Mouse (Mus musculus) forebrain, embryonic 16.5 days (tissue): ENCODE data around the gene Dcst1. TPM values are rescaled to one million over a fixed set of nuclear protein-coding genes. Genes with fewer than 3 reads are reported as not detected.

Experiments used
- ATAC-seq: fragments of 200-750 bp; cut with Nextera tagmentation; 2 replicates; pipeline ENCODE4 v1.8.0; 2017; ENCODE audit warnings: mild to moderate bottlenecking, moderate library complexity
- H3K27ac ChIP-seq: fragments of 300-500 bp; sonication (generic); 2 replicates; pipeline ENCODE4 v1.5.1; 2014; ENCODE audit warnings: low read length, control low read depth
- H3K27me3 ChIP-seq: fragments of 300-500 bp; sonication (generic); replicated peaks from 2 replicates; pipeline ENCODE4 v1.6.1; 2014; ENCODE audit warnings: low read length; ENCODE audit not compliant: control insufficient read depth, insufficient read depth
- H3K36me3 ChIP-seq: fragments of 300-500 bp; sonication (generic); 2 replicates; pipeline ENCODE4 v1.6.1; 2014; ENCODE audit not compliant: control insufficient read depth, insufficient read depth
- H3K4me1 ChIP-seq: fragments of 300-500 bp; sonication (generic); replicated peaks from 2 replicates; pipeline ENCODE4 v1.6.1; 2014; ENCODE audit warnings: low read length; ENCODE audit not compliant: control insufficient read depth, insufficient read depth
- H3K4me2 ChIP-seq: fragments of 300-500 bp; sonication (generic); 2 replicates; pipeline ENCODE4 v1.6.1; 2014; ENCODE audit warnings: mild to moderate bottlenecking, low read length, control low read depth
- H3K4me3 ChIP-seq: fragments of 300-500 bp; sonication (generic); replicated peaks from 2 replicates; pipeline ENCODE4 v1.5.1; 2014; ENCODE audit warnings: mild to moderate bottlenecking, low read length, control low read depth
- H3K9ac ChIP-seq: fragments of 300-500 bp; sonication (generic); replicated peaks from 2 replicates; pipeline ENCODE4 v1.6.1; 2014; ENCODE audit warnings: low read depth, low read length, control low read depth
- H3K9me3 ChIP-seq: fragments of 300-500 bp; sonication (generic); 2 replicates; pipeline ENCODE4 v1.6.1; 2016; ENCODE audit warnings: low read length; ENCODE audit not compliant: control insufficient read depth
- WGBS: fragments of 180-500 bp; shearing (Covaris S2); extraction: QIAGEN DNeasy Blood & Tissue Kit; methylation state at CpG from one replicate; pipeline ENCODE4 v1.1.7; 2014; 5-methylcytosine and 5-hydroxymethylcytosine counted together
- polyA plus RNA-seq: library from polyadenylated mRNA; unstranded; fragments of >200 nt; fragmentation: Nextera tagmentation; extraction: Ambion mirVana; gene quantifications from 2 replicates; pipeline ENCODE4 v1.2.1, GENCODE M21; 2015

The Dcst1 gene
- polyA plus RNA-seq, 1 experiment from 2014 or later, result 1.3 TPM

DNA sequence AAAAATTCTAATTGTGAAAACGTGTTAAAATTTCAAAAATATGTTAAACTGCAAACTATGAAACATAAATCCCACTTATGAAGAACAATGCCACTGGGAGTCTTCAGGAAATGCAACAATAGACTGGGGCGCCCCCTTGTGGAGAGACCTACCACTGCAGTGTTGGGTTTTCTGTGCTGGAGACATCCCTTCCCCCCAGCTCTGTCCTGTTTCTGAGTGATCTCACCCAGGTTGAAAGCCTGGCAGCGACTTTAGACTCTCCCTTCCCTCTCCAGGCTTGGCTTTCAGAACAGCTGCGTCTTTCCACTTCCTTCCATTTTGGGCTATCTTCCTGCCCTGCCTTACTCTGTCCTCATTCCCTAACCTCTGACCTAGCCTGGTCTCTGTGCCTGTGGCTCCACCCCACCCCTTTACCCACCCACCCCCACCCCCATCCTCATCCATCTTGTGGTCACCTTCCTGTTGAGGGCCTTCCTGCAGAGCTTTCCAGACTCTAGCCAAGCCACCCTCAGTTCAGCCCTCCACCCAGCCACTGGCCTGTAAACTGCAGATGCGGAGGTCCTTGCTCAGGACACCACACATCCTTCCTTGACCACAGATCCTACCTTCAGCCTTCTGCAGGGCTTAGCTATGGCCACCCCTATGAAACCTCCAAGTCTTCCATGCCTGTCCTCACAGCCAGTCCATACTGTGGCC lies 10.1 kb downstream of the Dcst1 start:
- H3K27me3 ChIP-seq, result no peaks in the 10 kb centered on the region
- no peak overlapping the region for H3K4me2 ChIP-seq
- no peak overlapping the region for H3K27ac ChIP-seq
- no peak overlapping the region for H3K4me3 ChIP-seq
- H3K9ac ChIP-seq, result no peak overlapping the region
- ATAC-seq, result no peak
- H3K36me3 ChIP-seq, result no peaks in the 10 kb centered on the region
- WGBS, result 21% methylated on average over 5 of the region's 5 CpGs
- peaks cover 7% of the 10 kb centered on the region; the same call in 1 of the 2 replicates for H3K4me1 ChIP-seq
- H3K9me3 ChIP-seq, result no peaks in the 10 kb centered on the region

DNA sequence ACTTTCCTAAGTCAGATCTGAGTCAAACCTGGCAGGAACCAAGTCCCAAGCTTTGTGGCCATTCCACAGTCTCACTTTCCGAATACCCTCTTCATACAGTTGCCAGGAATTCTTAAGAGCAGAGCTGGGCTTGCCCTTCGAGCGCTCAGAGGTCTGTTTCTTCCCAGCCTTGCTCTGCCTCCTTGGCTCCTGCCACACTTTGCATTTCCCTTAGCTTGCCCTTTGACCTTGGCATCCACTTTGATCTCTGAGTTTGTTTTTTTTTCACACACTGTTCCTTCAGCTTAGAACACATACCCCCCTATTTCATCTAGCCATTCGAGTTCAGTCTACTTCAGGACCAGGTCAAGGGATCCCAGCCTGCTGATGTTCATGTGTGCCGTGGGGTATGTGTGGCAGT lies 13.8 kb downstream of the Dcst1 start:
- 79% methylated on average over 5 of the region's 5 CpGs for WGBS
- no peak for ATAC-seq
- no peaks in the 10 kb centered on the region for H3K9me3 ChIP-seq
- H3K4me1 ChIP-seq, result peaks cover 12% of the 10 kb centered on the region; the same call in 1 of the 2 replicates
- H3K36me3 ChIP-seq, result no peaks in the 10 kb centered on the region
- no peak overlapping the region for H3K27ac ChIP-seq
- H3K4me2 ChIP-seq, result no peak overlapping the region
- no peaks in the 10 kb centered on the region for H3K27me3 ChIP-seq
- no peak overlapping the region for H3K4me3 ChIP-seq
- H3K9ac ChIP-seq, result no peak overlapping the region

GRCm38 (mm10) chr3:89349869-89350501 lies 15.1 kb downstream of the Dcst1 start, which contains the start of gene Adam15:
Gene Adam15 (minus strand): TSS chr3:89349996.
- H3K36me3 ChIP-seq, result no peaks in the 10 kb centered on the region
- H3K4me2 ChIP-seq, result peak within 1 kb of the TSS; percentile 97
- peaks cover 12% of the 10 kb centered on the region; the same call in 1 of the 2 replicates for H3K4me1 ChIP-seq
- under 1% methylated on average over 58 of the region's 59 CpGs for WGBS
- peak; percentile 95 for ATAC-seq
- peak within 1 kb of the TSS; percentile 69 for H3K4me3 ChIP-seq
- H3K27ac ChIP-seq, result peak within 1 kb of the TSS; percentile 84
- H3K9me3 ChIP-seq, result no peaks in the 10 kb centered on the region
- H3K27me3 ChIP-seq, result no peaks in the 10 kb centered on the region
- H3K9ac ChIP-seq, result peak within 1 kb of the TSS; percentile 70

DNA sequence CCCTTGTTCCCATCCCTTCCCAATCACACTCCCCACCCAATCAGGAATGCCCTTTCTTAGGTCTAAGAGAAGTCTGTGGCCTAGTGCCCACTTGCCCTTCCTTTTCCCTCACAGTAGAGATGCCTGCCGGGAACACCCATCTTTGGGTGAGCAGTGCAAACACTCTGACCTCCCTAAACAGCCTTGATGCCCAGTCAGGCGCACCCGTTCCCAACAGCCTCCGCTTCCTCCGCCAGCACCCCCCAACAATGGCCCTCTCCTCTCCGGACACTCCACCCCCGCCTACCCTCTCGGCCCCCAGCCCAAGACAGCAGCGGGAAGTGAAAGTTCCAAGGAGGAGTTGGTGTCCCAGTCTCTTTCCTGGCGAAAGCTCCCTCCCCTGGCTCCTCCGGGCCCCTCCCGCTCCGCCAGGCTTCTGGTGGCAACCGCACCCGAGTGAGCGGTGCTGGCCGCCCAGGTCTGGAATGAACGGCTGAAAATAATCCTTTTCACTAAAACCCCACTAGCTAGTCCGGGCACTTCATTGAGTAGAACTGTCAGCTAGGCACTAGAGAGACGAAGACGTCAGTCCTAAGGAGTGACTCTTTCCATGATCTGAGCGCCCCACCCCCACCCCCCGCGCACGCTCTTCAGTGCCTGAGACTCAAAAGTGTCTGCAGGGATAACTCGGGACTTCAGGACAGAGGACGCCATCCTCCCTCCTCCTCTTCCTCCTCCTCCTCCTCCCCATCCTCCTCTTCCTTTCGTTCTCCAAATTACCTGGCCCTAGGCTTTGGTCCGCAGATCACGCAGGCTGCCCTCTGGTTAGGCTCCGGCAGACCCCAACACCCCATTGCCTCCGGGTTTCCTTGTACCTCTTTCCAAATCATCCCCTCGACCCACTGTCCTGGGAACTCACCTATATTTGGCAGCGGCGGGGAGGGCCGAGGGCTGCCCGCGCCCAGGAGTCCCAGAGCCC lies 15.9 kb downstream of the Dcst1 start:
- Histone ChIP-seq H3K4me1 (peaks cover 12% of the 10 kb centered on the region; the same call in 1 of the 2 replicates), H3K9ac (peak overlapping the region; percentile 70), H3K9me3 (no peaks in the 10 kb centered on the region), H3K4me2 (peak overlapping the region; percentile 97), H3K4me3 (peak overlapping the region; percentile 69), H3K36me3 (no peaks in the 10 kb centered on the region; the same call in 1 of the 2 replicates), H3K27me3 (no peaks in the 10 kb centered on the region), H3K27ac (peak overlapping the region; percentile 84; the same call in 1 of the 2 replicates)
- WGBS, result under 1% methylated on average over 38 of the region's 38 CpGs
- ATAC-seq, result peak; percentile 41

DNA sequence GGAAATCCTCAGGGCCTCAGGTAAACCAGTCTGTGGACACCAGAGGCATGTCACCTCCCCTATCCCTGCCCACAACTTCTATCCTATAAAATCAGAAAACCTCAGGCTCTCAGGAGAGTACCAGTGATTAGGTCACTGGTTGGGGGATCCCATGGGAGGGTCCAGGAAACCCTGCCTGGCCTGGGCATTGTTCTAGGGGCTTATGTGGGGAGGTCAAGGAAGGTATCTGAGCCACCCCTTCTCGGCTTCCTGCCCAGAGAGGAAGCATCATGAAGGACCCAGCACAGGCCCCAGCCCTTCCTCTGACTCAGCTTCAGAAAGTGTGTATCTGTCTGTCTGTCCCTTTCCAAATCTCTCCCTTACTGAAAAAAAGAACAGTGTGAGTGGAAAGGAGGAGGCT lies 17.1 kb downstream of the Dcst1 start:
- H3K36me3 ChIP-seq, result no peaks in the 10 kb centered on the region; the same call in 1 of the 2 replicates
- H3K27me3 ChIP-seq, result no peaks in the 10 kb centered on the region
- no peak for ATAC-seq
- no peak overlapping the region for H3K4me2 ChIP-seq
- H3K9ac ChIP-seq, result no peak overlapping the region
- 47% methylated on average over 1 of the region's 1 CpGs for WGBS
- H3K9me3 ChIP-seq, result no peaks in the 10 kb centered on the region
- no peak overlapping the region for H3K27ac ChIP-seq
- H3K4me3 ChIP-seq, result no peak overlapping the region
- H3K4me1 ChIP-seq, result peaks cover 12% of the 10 kb centered on the region; the same call in 1 of the 2 replicates

DNA sequence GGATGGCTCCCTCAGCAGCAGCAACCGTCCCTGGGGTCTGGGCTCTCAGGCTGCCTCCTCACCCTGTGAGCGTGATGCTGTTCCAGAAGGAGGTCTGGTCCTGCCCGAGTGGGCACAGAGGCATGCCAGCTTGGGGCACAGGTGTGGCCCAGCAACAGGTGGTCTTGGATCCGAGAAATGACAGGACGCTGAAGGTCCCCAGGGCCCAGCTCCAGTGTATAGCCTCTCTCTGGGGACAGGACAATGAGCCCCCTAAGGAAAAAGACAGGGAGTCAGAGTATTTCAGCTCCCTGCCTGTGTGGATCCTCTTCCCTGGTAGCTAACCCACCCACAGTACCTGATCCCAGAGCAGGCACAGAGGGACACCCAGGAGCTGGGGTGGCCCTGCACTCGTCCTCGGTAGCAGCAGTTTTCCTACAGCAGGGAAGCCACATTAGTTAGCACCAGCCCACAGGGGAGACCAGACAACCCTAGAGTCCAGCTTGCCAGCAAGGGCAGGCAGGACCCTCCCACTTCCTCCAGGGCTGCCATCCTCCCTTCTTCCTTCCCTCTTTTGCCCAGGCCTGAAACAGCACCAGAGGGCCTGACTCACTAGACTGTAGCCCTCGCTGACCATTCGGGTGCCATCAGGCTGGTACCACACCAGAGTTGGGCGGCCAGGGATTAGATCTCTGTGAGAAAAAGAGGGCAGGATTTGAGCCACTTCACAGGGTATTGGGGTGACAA lies 18.1 kb downstream of the Dcst1 start:
- no peak overlapping the region for H3K9ac ChIP-seq
- H3K27ac ChIP-seq, result no peak overlapping the region
- no peak overlapping the region for H3K4me3 ChIP-seq
- no peaks in the 10 kb centered on the region; the same call in 1 of the 2 replicates for H3K36me3 ChIP-seq
- WGBS, result 85% methylated on average over 10 of the region's 10 CpGs
- no peak for ATAC-seq
- no peak overlapping the region for H3K4me2 ChIP-seq
- H3K9me3 ChIP-seq, result no peaks in the 10 kb centered on the region
- peaks cover 14% of the 10 kb centered on the region for H3K4me1 ChIP-seq
- H3K27me3 ChIP-seq, result no peaks in the 10 kb centered on the region

DNA sequence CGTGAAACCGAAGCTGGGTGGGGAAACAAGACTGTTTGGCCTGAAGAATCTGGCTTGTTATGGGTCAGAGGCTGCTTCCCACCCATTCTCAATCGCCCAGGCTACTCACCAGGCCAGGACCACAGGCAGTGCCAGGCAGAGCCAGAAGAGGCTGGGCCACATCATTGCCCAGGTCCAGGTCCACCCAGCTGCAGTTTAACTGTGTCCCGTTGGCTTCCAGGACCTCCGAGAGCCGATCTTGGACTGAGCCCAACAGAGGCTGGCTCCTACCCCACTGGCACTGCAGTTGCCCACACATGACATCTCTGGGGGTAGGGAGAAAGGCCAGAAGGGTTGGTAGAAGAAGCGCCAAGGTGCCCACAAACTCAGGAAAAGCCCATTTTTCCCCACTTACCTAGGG lies 21.8 kb downstream of the Dcst1 start:
- Histone ChIP-seq H3K36me3 (no peaks in the 10 kb centered on the region; the same call in 1 of the 2 replicates), H3K4me3 (no peak overlapping the region), H3K9me3 (no peaks in the 10 kb centered on the region), H3K27me3 (no peaks in the 10 kb centered on the region), H3K9ac (no peak overlapping the region), H3K4me2 (no peak overlapping the region), H3K27ac (no peak overlapping the region), H3K4me1 (peaks cover 28% of the 10 kb centered on the region)
- no peak for ATAC-seq
- WGBS, result 76% methylated on average over 7 of the region's 7 CpGs

GRCm38 (mm10) chr3:89341794-89342193 lies 23.3 kb downstream of the Dcst1 start:
- no peaks in the 10 kb centered on the region for H3K27me3 ChIP-seq
- H3K27ac ChIP-seq, result no peak overlapping the region
- H3K9me3 ChIP-seq, result no peaks in the 10 kb centered on the region
- 0 out of 2 replicates have a peak overlapping the region, but pooled peaks have one; percentile 8 for H3K9ac ChIP-seq
- H3K4me3 ChIP-seq, result no peak overlapping the region
- no peak for ATAC-seq
- no peak overlapping the region for H3K4me2 ChIP-seq
- H3K4me1 ChIP-seq, result peaks cover 37% of the 10 kb centered on the region
- no peaks in the 10 kb centered on the region; the same call in 1 of the 2 replicates for H3K36me3 ChIP-seq
- 59% methylated on average over 4 of the region's 4 CpGs for WGBS
